Mouse (Mus musculus) bone marrow macrophage, adult 2 months (primary cell): ENCODE measurements around the gene Trim14. TPM values are rescaled to one million over a fixed set of nuclear protein-coding genes. Genes with fewer than 3 reads are reported as not detected.
"Not testable (repeated sequence)": the region's sequence is repeated elsewhere in the genome, so short reads cannot be mapped to it uniquely, and the experiment has no call there.

ENCODE experiments used
- H3K27ac ChIP-seq: 2 replicates; pipeline ENCODE4 v1.5.1; 2012; ENCODE audit warnings: low read depth, low read length; ENCODE audit not compliant: insufficient read depth
- H3K4me1 ChIP-seq: 2 replicates; pipeline ENCODE4 v1.6.1; 2012; ENCODE audit warnings: low read length; ENCODE audit not compliant: control insufficient read depth, insufficient read depth
- H3K4me3 ChIP-seq: 2 replicates; pipeline ENCODE4 v1.5.1; 2012; ENCODE audit warnings: mild to moderate bottlenecking, low read length, moderate library complexity; ENCODE audit not compliant: insufficient read depth
- CTCF ChIP-seq: IDR thresholded peaks from 2 replicates; pipeline ENCODE4 v1.5.1; 2012; ENCODE audit warnings: low read depth, mild to moderate bottlenecking, low read length, moderate library complexity
- POLR2A ChIP-seq: IDR thresholded peaks from 2 replicates; pipeline ENCODE4 v1.6.1; 2012; ENCODE audit warnings: mild to moderate bottlenecking, low read depth, low read length, borderline replicate concordance
- polyA plus RNA-seq: library from polyadenylated mRNA; stranded (reverse); fragments of >200 nt; gene quantifications from 2 replicates; pipeline ENCODE4 v1.2.4, GENCODE M21; 2012; ENCODE audit not compliant: missing spikeins, insufficient read depth, insufficient read length

The Trim14 gene
- 41.5 and 58.1 TPM in 2 replicates for polyA plus RNA-seq

DNA sequence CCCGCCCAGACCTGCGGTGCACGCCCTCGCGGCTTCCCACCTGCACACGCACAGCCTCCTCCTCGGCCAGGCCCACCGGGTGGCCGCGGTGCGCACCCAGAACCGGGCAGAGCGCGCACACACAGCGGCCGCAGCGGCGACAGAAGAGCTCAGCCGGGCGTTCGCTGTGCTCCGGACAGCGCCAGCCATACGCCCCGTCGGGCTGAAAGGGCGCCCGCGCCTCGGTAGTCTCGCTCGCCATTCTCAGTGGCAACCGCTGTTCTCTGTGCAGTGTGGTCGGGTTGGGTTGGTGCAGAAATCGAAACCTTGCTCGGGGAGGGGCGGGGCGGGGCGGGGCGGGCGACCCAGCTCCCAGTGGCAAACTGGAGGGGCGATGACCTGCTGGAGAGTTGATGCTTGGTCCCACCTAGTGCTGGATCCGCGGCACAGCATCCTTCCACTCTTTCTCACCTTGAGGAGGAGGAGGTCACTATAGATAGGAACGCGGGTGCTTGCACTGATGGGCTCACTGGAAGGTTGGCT, at the start of gene Trim14:
Trim14 (minus strand) TSS at position 302 of the 522 bp plus-strand sequence.
- no peak for TF ChIP-seq POLR2A
- no peak for TF ChIP-seq CTCF
- H3K4me1 ChIP-seq, result peaks cover 17% of the 10 kb centered on the region
- H3K27ac ChIP-seq, result peak within 1 kb of the TSS; percentile 76
- peak within 1 kb of the TSS; percentile 68 for H3K4me3 ChIP-seq

DNA sequence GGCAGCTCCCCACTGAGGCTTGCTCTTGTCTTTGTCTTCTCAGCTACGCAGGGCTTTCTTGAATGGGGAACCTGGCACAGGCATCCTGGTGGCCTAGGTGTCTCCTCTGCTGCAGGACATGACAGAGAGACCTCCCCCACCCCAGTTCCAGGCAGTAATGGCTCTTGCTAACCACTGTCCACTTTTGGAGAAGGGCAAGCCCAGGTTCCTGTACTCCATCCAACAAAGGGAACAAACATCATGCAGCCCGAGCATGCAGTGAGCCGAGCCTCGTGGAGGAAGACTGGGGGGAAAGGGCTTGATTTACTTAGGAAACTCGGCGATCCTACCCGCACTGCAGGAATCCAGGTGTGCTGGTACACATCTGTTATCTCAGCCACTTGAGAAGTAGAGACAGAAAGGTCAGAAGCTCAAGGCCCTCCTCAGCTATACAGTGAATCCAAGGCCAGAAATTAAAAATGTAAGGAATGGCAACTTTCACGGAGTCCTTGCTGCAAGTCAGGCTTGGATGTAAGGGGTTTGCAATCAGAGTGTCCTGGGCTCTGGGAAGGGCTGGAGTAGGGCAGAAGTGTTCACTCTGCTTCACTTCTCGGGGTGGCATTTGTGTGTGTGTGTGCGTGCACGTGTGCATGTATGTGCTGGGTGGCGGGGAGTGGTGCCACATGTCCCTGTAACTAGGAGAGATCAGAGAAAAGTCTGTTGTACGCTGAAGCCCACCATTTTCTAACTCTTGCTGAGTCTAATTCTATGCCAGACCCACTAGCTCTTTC, 49.3 kb upstream of the Trim14 start:
- peaks cover 29% of the 10 kb centered on the region for H3K4me1 ChIP-seq
- no peak overlapping the region for H3K4me3 ChIP-seq
- no peak for TF ChIP-seq POLR2A
- TF ChIP-seq CTCF, result no peak
- no peak overlapping the region for H3K27ac ChIP-seq

DNA sequence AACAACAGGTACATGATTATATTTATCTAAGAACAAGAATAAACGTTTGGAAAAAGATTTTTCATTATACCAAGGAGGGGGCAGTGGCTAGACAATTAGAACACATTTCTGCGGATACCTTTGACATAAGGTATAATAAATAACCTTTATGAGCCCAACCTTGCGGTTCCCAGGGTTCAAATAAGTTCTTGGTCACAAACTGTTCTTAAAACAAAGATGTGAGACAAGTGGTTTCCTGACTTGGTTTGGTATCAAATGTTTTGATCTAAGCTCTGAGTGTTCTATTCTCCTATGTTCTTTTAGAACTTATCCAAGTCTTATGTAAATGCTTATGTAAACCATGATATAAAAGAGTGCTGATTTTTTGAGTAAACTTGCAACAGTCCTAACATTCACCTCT, 48.6 kb upstream of the Trim14 start:
- peaks cover 24% of the 10 kb centered on the region for H3K4me1 ChIP-seq
- peak overlapping the region; percentile 47 for H3K27ac ChIP-seq
- H3K4me3 ChIP-seq, result not testable (repeated sequence)

DNA sequence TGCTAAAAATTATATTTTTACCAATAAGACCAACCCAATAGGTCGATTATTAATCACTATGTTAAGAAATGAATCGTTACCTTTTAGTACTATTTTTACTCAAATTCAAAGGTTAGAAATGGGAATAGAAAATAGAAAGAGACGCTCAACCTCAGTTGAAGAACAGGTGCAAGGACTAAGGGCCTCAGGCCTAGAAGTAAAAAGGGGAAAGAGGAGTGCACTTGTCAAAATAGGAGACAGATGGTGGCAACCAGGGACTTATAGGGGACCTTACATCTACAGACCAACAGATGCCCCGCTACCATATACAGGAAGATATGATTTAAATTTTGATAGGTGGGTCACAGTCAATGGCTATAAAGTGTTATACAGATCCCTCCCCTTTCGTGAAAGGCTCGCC, 48.1 kb upstream of the Trim14 start:
- Histone ChIP-seq H3K4me1 (peaks cover 24% of the 10 kb centered on the region), H3K27ac (peak overlapping the region; percentile 47)
- H3K4me3 ChIP-seq, result not testable (repeated sequence)

DNA sequence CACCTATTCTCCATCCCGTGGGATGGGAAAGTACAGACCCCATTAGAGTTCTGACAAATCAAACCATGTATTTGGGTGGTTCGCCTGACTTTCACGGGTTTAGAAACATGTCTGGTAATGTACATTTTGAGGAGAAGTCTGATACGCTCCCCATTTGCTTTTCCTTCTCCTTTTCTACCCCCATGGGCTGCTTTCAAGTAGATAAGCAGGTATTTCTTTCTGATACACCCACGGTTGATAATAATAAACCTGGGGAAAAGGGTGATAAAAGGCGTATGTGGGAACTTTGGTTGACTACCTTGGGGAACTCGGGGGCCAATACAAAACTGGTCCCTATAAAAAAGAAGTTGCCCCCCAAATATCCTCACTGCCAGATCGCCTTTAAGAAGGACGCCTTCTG, 46.1 kb upstream of the Trim14 start:
- not testable (repeated sequence) for H3K4me3 ChIP-seq, H3K27ac ChIP-seq
- peaks cover 24% of the 10 kb centered on the region for H3K4me1 ChIP-seq

DNA sequence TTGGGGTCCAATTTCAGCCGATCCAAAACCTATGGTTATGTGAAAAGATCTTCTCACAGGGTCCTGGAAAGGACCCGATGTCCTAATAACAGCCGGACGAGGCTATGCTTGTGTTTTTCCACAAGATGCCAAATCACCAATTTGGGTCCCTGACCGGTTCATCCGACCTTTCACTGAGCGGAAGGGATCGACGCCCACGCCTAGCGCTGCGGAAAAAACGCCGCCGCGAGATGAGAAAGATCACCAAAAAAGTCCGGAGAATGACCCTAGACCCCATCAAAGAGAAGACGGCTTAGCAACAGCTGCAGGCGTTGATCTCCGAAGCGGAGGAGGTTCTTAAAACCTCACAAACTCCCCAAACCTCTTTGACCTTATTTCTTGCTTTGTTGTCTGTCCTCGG, 45.6 kb upstream of the Trim14 start:
- H3K4me3 ChIP-seq, H3K27ac ChIP-seq: not testable (repeated sequence)
- peaks cover 26% of the 10 kb centered on the region for H3K4me1 ChIP-seq

DNA sequence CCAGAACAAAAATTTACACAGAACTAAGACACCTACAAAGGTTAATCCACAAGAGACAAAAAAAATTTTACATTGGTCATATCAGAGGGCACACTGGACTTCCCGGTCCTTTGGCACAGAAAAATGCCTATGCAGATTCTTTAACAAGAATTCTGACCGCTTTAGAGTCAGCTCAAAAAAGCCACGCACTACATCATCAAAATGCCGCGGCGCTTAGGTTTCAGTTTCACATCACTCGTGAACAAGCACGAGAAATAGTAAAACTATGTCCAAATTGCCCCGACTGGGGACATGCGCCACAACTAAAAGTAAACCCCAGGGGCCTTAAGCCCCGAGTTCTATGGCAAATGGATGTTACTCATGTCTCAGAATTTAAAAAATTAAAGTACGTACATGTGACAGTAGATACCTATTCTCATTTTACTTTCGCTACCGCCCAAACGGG, 44.9 kb upstream of the Trim14 start:
- H3K4me1 ChIP-seq, result peaks cover 24% of the 10 kb centered on the region
- not testable (repeated sequence) for H3K4me3 ChIP-seq
- peak overlapping the region; percentile 54 for H3K27ac ChIP-seq

DNA sequence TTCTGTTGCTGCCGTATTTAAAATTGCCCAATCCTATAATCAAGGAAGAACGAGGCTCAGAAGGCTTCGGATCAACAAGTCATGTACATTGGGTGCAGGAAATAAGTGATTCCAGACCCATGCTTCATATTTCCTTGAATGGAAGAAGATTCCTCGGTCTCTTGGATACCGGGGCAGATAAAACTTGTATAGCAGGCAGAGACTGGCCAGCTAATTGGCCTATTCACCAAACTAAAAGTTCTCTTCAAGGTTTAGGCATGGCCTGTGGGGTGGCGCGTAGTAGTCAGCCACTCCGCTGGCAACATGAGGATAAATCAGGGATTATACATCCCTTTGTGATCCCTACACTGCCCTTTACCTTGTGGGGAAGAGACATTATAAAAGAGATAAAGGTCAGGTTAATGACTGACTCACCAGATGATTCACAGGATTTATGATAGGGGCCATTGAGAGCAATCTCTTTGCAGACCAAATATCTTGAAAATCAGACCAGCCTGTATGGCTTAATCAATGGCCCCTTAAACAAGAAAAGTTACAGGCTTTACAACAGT, 42.9 kb upstream of the Trim14 start:
- H3K4me1 ChIP-seq, result peaks cover 18% of the 10 kb centered on the region
- H3K27ac ChIP-seq, H3K4me3 ChIP-seq: not testable (repeated sequence)

DNA sequence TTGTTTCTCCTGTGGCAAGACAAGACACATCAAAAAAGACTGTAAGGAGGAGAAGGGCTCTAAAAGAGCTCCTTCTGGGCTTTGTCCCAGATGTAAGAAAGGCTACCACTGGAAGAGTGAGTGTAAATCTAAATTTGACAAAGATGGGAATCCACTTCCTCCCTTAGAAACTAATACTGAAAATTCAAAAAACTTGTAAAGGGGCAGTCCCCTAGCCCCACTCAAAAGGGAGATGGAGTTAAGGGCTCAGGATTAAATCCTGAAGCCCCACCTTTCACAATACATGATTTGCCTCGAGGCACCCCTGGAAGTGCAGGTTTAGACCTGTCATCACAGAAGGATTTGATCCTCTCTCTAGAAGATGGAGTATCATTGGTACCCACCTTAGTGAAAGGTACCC, 42.3 kb upstream of the Trim14 start:
- Histone ChIP-seq H3K27ac (no peak overlapping the region), H3K4me1 (peaks cover 24% of the 10 kb centered on the region), H3K4me3 (no peak overlapping the region)
- TF ChIP-seq POLR2A, result no peak
- no peak for TF ChIP-seq CTCF

DNA sequence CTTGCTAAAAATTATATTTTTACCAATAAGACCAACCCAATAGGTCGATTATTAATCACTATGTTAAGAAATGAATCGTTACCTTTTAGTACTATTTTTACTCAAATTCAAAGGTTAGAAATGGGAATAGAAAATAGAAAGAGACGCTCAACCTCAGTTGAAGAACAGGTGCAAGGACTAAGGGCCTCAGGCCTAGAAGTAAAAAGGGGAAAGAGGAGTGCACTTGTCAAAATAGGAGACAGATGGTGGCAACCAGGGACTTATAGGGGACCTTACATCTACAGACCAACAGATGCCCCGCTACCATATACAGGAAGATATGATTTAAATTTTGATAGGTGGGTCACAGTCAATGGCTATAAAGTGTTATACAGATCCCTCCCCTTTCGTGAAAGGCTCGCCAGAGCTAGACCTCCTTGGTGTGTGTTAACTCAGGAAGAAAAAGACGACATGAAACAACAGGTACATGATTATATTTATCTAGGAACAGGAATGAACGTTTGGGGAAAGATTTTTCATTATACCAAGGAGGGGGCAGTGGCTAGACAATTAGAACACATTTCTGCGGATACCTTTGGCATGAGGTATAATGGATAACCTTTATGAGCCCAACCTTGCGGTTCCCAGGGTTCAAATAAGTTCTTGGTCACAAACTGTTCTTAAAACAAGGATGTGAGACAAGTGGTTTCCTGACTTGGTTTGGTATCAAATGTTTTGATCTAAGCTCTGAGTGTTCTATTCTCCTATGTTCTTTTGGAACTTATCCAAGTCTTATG, 39.8 kb upstream of the Trim14 start:
- peak overlapping the region; percentile 30 for H3K27ac ChIP-seq
- not testable (repeated sequence) for H3K4me3 ChIP-seq
- peaks cover 19% of the 10 kb centered on the region for H3K4me1 ChIP-seq

DNA sequence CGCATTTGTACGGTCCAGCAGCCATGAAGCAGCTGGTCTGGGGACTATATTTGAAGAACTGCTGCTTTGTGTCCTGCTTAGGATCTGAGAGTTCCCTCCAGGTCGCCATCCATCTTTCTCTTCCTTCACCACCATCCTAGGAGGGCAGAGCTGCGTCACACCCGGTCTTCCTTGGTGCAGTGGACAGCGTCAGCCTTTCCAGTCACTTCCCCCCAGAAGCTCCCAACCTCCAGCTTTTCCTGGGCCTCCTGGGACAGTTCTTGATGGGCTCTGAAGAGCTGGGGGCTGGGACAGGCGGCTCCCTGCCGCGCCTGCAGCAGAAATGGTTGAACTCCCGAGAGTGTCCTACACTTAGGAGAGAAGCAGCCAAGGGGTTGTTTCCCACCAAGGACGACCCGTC, 38.9 kb upstream of the Trim14 start:
- TF ChIP-seq POLR2A (no peak), CTCF (no peak)
- Histone ChIP-seq H3K4me3 (peak overlapping the region; percentile 41), H3K4me1 (peaks cover 19% of the 10 kb centered on the region), H3K27ac (peak overlapping the region; percentile 83)
